Mouse (Mus musculus): ENCODE results near the gene Greb1.

Greb1 gene

GRCm38 (mm10) chr12:16781034-16781746 lies 19.5 kb downstream of the Greb1 start:
- POLR2A ChIA-PET, result interaction anchor here in 1 of 4 experiments (1.4 kb wide), 1 partner anchor 10 kb away, joined by 5 read pairs; no protein-coding TSS in a partner anchor
- CTCF ChIA-PET, result no interaction called here

GRCm38 (mm10) chr12:16780320-16780719 lies 20.4 kb downstream of the Greb1 start:
- CTCF ChIA-PET, result no interaction called here
- POLR2A ChIA-PET, result interaction anchor here in 1 of 4 experiments (1.4 kb wide), 1 partner anchor 9 kb away, joined by 5 read pairs; no protein-coding TSS in a partner anchor

DNA sequence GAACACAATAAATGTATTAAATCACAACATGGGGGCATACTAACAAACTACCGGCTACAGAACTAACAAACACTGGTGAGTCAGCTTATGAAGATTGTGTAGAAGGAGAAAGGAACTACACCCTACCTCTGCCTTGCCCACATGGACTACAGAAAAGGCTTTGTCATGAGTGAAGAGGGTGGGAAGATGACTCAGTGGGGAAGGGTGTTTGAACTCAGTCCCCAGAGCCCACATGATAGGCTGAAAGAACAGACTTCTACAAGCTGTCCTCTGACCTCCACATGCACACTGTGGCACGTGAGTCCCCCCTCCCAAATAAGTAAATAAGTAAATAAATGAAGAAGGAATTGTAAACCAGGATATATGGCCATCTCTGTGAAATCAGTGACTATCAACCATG lies 21.5 kb downstream of the Greb1 start:
- CTCF ChIA-PET, result interaction anchor here in 2 of 4 experiments (0.5 to 3.6 kb wide), 3 partner anchors 25 kb away, joined by 3 to 15 read pairs (median 5); no protein-coding TSS in a partner anchor
- POLR2A ChIA-PET, result no interaction called here

- POLR2A ChIA-PET, result no interaction called here
- CTCF ChIA-PET, result interaction anchor here in 3 of 4 experiments (0.6 to 3.6 kb wide), 3 partner anchors 24 to 845 kb away, joined by 5 to 15 read pairs (median 6); no protein-coding TSS in a partner anchor
Observed at GRCm38 (mm10) chr12:16778523-16778922, 22.2 kb downstream of the Greb1 start.

- CTCF ChIA-PET, result interaction anchor here in 1 of 4 experiments (3.6 kb wide), 1 partner anchor 22 kb away, joined by 15 read pairs; no protein-coding TSS in a partner anchor
Observed at GRCm38 (mm10) chr12:16775351-16775750, 25.3 kb downstream of the Greb1 start.

DNA sequence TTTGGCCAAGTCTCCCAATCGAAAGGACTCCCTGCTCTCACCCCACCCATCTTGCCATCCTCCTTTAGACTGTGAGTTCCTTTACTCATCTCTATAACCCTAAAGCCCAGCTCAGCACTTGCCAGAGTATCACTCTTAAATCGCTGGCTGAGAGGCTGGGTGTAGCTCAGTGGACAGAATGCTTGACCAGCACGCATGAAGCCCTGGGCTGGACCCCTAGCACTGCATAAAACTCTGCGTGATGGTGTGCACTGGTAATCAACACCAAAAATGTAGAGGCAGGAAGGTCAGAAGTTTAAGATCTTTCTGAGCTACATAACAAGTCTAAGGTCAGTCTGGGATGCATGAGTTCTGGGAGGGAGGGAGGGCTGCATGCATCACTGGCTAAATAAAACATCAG lies 26.1 kb downstream of the Greb1 start:
- POLR2A ChIA-PET, result no interaction called here
- CTCF ChIA-PET, result interaction anchor here in 1 of 4 experiments (0.6 kb wide), 1 partner anchor 251 kb away, joined by 6 read pairs; no protein-coding TSS in a partner anchor

More at GRCm38 (mm10) chr12:16775351-16775750, 25.3 kb downstream of the Greb1 start:
- POLR2A ChIA-PET, result no interaction called here

DNA sequence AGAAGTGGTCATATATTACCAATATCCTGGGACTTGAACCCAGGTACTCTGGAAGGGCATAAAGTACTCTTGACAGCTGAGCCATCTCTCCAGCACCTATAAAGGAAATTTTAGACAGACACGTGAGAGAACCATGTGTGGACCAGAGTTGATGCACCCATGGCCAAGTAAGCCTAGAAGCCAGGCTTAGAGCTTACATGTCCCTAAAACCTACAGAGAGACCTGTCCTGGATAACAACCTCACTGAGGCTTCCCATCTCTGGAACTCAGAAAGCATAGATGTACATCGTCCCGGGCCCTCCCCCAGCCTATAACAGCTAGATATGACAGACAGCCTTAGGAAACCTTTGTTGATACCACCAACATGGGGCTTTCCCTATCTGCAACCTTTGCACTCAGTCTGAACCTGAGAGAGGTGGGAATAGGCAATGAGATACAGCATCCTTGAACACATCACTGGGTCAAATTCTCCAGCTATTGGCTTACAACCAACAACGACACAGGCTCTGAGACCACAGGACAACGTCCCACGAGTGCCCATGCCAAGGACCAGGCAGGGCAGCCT lies 31.0 kb downstream of the Greb1 start:
- ChIA-PET CTCF (interaction anchor here in 2 of 4 experiments (0.5 to 1.1 kb wide), 3 partner anchors 15 to 37 kb away, joined by 3 to 4 read pairs (median 3); no protein-coding TSS in a partner anchor), POLR2A (no interaction called here)

- ChIA-PET CTCF (interaction anchor here in 2 of 4 experiments (0.6 to 2.4 kb wide), 3 partner anchors 14 to 519 kb away, joined by 3 to 11 read pairs (median 3); no protein-coding TSS in a partner anchor), POLR2A (no interaction called here)
Observed at GRCm38 (mm10) chr12:16768711-16769110, 32.0 kb downstream of the Greb1 start.

GRCm38 (mm10) chr12:16768251-16768650 lies 32.4 kb downstream of the Greb1 start:
- CTCF ChIA-PET, result interaction anchor here in 2 of 4 experiments (0.6 to 2.4 kb wide), 2 partner anchors 14 to 519 kb away, joined by 3 to 11 read pairs; no protein-coding TSS in a partner anchor
- POLR2A ChIA-PET, result no interaction called here

- ChIA-PET CTCF (interaction anchor here (1.6 to 2.5 kb wide), 3 partner anchors 10 to 11 kb away, joined by 4 to 8 read pairs (median 6); no protein-coding TSS in a partner anchor), POLR2A (interaction anchor here in 1 of 4 experiments (0.5 kb wide), 1 partner anchor 12 kb away, joined by 3 read pairs; no protein-coding TSS in a partner anchor)
Observed at GRCm38 (mm10) chr12:16764776-16765445, 35.8 kb downstream of the Greb1 start.

DNA sequence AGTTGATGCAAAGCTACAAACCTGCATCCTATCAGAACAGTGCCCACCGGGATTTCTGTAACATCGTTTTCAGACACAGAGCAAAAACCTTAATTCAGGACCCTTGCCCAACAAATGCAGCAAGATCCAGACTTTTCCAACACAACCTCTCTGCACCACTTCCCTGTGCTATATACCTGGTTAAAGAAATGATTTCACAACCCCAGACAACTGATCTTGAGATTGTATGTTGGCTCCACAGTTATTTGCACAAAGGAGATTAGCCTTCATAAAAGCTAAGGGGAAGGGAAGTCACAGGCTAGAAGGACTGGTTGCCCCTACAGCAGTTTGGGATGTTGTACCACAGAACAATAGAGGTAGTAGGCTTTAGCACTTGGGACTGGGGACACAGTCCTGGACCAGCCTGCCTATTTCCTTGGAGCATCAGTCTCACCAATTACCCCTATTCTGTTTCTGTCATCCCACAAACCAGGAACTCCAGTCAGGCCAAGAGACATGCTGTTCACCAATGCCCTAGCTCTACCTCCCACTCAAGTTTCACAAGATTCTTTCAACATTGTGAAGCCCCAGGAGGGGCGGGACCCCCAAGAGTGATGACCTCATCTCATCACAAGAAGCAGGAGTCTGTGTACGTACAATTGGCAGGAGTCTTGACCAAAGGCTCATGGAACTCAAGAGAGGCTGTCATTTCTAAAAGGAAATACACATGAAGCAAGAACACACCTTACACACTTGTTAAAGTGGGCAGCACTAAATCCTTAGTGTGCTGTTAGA lies 36.9 kb downstream of the Greb1 start:
- CTCF ChIA-PET, result interaction anchor here (1.6 to 2.5 kb wide), 3 partner anchors 9 to 10 kb away, joined by 4 to 8 read pairs (median 6); no protein-coding TSS in a partner anchor

DNA sequence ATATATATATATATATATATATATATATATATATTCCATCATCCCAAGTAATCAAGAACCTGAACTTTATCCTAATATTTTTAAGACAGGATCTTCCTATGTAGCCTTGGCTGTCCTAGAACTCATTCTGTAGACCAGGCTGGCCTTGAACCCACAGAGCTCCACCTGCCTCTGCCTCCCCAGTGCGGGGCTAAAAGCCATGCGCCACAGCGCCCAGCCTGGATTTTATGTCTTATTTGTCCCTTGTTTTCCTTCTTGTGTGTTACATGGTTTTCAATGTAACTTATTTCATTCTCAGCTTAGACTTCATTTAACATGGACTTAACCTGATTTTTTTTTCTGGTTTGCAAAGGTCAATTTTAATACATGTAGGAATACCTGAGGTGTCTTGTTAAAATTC lies 39.2 kb downstream of the Greb1 start:
- ChIA-PET CTCF (interaction anchor here in 1 of 4 experiments (1.0 kb wide), 1 partner anchor 43 kb away, joined by 3 read pairs; no protein-coding TSS in a partner anchor), POLR2A (interaction anchor here in 1 of 4 experiments (0.6 kb wide), 1 partner anchor 119 kb away, joined by 3 read pairs; no protein-coding TSS in a partner anchor)

More for the DNA sequence above, 36.9 kb downstream of the Greb1 start:
- POLR2A ChIA-PET, result no interaction called here

GRCm38 (mm10) chr12:16760246-16760645 lies 40.4 kb downstream of the Greb1 start:
- ChIA-PET POLR2A (interaction anchor here in 2 of 4 experiments (0.8 to 1.1 kb wide), 2 partner anchors 77 to 136 kb away, joined by 3 read pairs; no protein-coding TSS in a partner anchor), CTCF (no interaction called here)

DNA sequence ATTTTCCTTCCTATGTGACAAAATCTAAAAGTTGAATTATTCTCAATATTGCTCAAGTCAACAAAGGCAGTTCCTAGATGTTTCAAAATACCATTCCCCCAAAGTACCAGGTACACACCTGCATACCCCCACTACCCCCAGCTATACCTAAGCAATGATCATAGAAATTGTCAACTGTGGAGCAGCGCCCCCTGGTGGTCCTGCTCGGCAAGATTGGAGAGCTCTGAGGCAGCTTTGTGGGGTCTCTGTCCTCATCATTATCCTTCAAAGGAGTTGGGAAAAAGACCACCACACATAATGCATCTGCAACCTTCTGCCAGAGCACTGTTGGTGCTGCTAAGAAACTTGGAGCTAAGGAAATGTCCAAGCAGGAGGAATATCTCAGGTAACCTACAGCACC lies 46.4 kb downstream of the Greb1 start:
- ChIA-PET POLR2A (interaction anchor here in 3 of 4 experiments (0.6 to 1.8 kb wide), 4 partner anchors 20 to 91 kb away, joined by 3 to 5 read pairs (median 3); no protein-coding TSS in a partner anchor), CTCF (interaction anchor here (0.5 to 3.4 kb wide), 86 partner anchors 8 to 1105 kb away, joined by 3 to 53 read pairs (median 4); partner anchors contain the start of gene 2410004P03Rik (in 1 of the 4))

GRCm38 (mm10) chr12:16753555-16753954 lies 47.1 kb downstream of the Greb1 start:
- ChIA-PET POLR2A (interaction anchor here in 3 of 4 experiments (0.5 to 1.8 kb wide), 12 partner anchors 8 to 339 kb away, joined by 3 to 10 read pairs (median 4); no protein-coding TSS in a partner anchor), CTCF (interaction anchor here (0.6 to 3.4 kb wide), 63 partner anchors 7 to 499 kb away, joined by 3 to 53 read pairs (median 5); partner anchors contain the start of gene 2410004P03Rik (in 1 of the 4))

DNA sequence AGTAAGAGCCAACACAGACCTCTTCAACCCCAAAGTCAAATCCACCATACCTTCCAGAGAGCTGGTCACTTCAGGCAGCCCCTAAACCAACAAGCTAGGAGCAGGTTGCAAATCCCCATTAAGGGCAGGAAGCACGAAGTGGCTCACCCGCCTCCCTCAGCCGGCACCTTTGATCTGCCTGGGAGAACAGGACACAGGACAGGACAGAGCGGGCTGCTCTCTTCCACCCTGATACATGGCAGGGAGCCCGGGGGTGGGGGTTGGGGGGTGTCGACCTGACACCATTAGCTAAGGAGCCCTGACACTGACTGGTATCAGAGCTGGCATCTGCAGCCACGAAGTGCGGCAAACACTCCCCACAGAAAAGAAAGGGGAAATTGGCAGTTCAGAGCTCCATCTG lies 47.6 kb downstream of the Greb1 start:
- ChIA-PET CTCF (interaction anchor here (0.6 to 3.4 kb wide), 19 partner anchors 15 to 500 kb away, joined by 3 to 53 read pairs (median 7); partner anchors contain the start of gene 2410004P03Rik (in 1 of the 4)), POLR2A (interaction anchor here in 3 of 4 experiments (0.6 to 1.8 kb wide), 7 partner anchors 11 to 90 kb away, joined by 3 to 6 read pairs (median 3); no protein-coding TSS in a partner anchor)

- CTCF ChIA-PET, result interaction anchor here (0.6 to 3.4 kb wide), 10 partner anchors 23 to 1271 kb away, joined by 3 to 53 read pairs (median 6); no protein-coding TSS in a partner anchor
- POLR2A ChIA-PET, result no interaction called here
Observed at GRCm38 (mm10) chr12:16752236-16752840, 48.3 kb downstream of the Greb1 start.

Data from embryonic stem cell, embryonic (primary cell).